Mouse (Mus musculus) stomach, embryonic 15.5 days (tissue): ENCODE data around the gene BC048562. TPM values are rescaled to one million over a fixed set of nuclear protein-coding genes. Genes with fewer than 3 reads are reported as not detected.
A peak's percentile ranks its signal among the peaks of the same experiment; 100 is the strongest.

ENCODE experiments used
- ATAC-seq: fragments of 200-750 bp; cut with Nextera tagmentation; 2 replicates; pipeline ENCODE4 v1.8.0; 2017; ENCODE audit warnings: low read depth, moderate number of reproducible peaks, moderate TSS enrichment; ENCODE audit not compliant: insufficient read depth, low FRiP score
- H3K27ac ChIP-seq: fragments of 300-500 bp; sonication (generic); 2 replicates; pipeline ENCODE4 v1.5.1; 2015; ENCODE audit warnings: mild to moderate bottlenecking, inconsistent platforms
- H3K27me3 ChIP-seq: fragments of 300-500 bp; sonication (generic); replicated peaks from 2 replicates; pipeline ENCODE4 v1.6.1; 2015; ENCODE audit warnings: inconsistent platforms
- H3K36me3 ChIP-seq: fragments of 300-500 bp; sonication (generic); 2 replicates; pipeline ENCODE4 v1.6.1; 2015; ENCODE audit warnings: inconsistent platforms
- H3K4me1 ChIP-seq: fragments of 300-500 bp; sonication (generic); 2 replicates; pipeline ENCODE4 v1.6.1; 2015; ENCODE audit warnings: inconsistent platforms
- H3K4me2 ChIP-seq: fragments of 300-500 bp; sonication (generic); 2 replicates; pipeline ENCODE4 v1.6.1; 2015; ENCODE audit warnings: mild to moderate bottlenecking, inconsistent platforms
- H3K4me3 ChIP-seq: fragments of 300-500 bp; sonication (generic); replicated peaks from 2 replicates; pipeline ENCODE4 v1.5.1; 2015; ENCODE audit warnings: inconsistent platforms
- H3K9ac ChIP-seq: fragments of 300-500 bp; sonication (generic); 2 replicates; pipeline ENCODE4 v1.6.1; 2015; ENCODE audit warnings: inconsistent platforms
- H3K9me3 ChIP-seq: fragments of 300-500 bp; sonication (generic); 2 replicates; pipeline ENCODE4 v1.6.1; 2016; ENCODE audit warnings: inconsistent platforms
- WGBS: fragments of 180-500 bp; shearing (Covaris S2); methylation state at CpG from one replicate; pipeline ENCODE4 v1.1.7; 2015; 5-methylcytosine and 5-hydroxymethylcytosine counted together
- polyA plus RNA-seq: library from polyadenylated mRNA; unstranded; fragments of >200 nt; fragmentation: Nextera tagmentation; extraction: Ambion mirVana; gene quantifications from 2 replicates; pipeline ENCODE4 v1.2.1, GENCODE M21; 2015

BC048562 gene
- polyA plus RNA-seq, 1 experiment from 2014 or later, result not detected

DNA sequence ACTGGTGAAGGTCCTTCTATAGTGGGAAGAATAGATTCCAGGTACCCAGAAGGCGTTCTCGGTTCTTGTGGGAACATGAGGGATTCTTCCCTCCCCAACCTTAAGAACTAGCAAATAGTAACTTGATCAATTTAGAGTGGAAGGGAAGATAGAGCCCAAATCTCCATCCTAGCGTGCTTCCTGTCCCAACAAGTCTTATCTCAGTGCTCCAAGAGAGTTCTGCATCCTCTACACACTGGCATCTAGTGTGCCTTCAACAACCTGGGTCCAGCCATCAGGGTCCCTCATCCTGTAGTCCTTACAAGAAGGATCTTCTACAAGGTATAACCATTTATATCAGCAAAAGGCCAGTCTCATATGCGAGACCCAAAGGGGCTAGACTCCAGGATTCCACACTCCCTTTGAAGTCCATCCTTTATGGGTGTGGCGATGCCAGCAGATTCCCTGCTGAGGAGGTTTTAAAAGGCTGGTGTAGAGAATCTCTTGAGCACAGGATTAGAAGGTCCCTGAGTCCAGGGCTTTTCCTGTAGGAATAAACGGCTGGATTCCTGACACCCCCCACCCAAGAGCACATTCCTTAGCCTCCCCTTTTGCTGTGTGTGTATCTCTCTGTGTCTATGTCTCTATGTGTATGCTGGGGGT, 15.4 kb downstream of the BC048562 start:
- no peaks in the 10 kb centered on the region for H3K36me3 ChIP-seq
- H3K27ac ChIP-seq, result peak overlapping the region; percentile 87
- H3K27me3 ChIP-seq, result no peaks in the 10 kb centered on the region
- peaks cover 27% of the 10 kb centered on the region for H3K4me1 ChIP-seq
- H3K4me3 ChIP-seq, result peak overlapping the region; percentile 60
- ATAC-seq, result no peak
- peak overlapping the region; percentile 94 for H3K4me2 ChIP-seq
- no peaks in the 10 kb centered on the region for H3K9me3 ChIP-seq
- 45% methylated on average over 6 of the region's 6 CpGs for WGBS
- peak overlapping the region; percentile 47; the same call in 1 of the 2 replicates for H3K9ac ChIP-seq

DNA sequence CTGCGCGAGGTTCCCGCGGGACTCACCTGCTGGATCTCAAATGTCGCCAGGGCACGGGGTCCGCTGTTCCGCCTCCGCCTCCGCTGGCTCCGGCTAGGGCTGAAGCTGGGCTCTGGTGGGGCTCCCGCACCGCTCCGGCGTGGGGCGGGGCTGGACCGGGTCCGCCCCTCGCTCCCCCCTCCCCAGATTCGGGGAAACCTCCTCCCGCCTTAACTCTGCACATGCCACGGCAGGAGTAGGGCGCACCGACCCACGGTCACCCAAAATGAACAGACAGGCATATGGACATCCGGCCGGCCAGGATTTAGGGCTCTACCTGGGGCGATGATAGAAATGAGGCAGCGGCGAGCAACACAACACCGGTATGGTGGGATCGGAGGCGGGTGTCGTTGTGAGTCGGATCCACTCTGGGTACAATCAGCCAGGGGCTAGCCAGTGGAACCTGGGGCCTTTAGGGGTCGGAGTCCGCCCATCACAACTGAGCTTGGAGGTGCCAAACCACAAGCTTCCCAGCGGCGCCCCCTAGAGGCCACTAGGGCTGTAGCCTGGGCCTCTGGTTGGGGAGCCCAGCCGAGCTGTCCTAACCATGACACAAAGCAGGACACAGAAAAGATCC, 16.1 kb downstream of the BC048562 start:
- WGBS, result under 1% methylated on average over 40 of the region's 40 CpGs
- ATAC-seq, result peak; percentile 85
- Histone ChIP-seq H3K9me3 (no peaks in the 10 kb centered on the region), H3K27me3 (no peaks in the 10 kb centered on the region), H3K4me3 (peak overlapping the region; percentile 60), H3K4me1 (peaks cover 27% of the 10 kb centered on the region), H3K9ac (peak overlapping the region; percentile 47; the same call in 1 of the 2 replicates), H3K4me2 (peak overlapping the region; percentile 94), H3K27ac (peak overlapping the region; percentile 87), H3K36me3 (no peaks in the 10 kb centered on the region)

DNA sequence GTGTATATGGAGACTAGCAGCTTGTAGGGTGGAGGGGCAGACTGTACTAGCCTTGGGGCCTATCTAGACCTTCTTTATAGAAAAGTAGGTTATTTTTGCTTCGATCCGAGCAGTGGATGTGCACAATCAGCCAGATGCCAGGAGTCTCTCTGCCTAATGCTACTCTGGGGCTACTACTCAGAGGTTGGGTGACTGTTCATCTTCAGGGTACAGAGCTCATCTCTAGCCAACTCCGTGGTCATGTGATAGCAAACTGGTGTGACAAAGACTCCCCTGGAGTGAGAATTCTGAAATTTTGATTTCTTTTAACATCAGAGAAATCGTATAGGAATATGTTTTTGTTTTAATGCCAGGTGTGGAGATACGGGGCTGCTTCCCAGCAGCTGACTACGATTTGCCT, 16.6 kb downstream of the BC048562 start:
- H3K9ac ChIP-seq, result no peak overlapping the region
- H3K9me3 ChIP-seq, result no peaks in the 10 kb centered on the region
- H3K36me3 ChIP-seq, result no peaks in the 10 kb centered on the region
- H3K27ac ChIP-seq, result peak overlapping the region; percentile 87
- peak overlapping the region; percentile 94 for H3K4me2 ChIP-seq
- no peaks in the 10 kb centered on the region for H3K27me3 ChIP-seq
- ATAC-seq, result 0 out of 2 replicates have a peak, but pooled peaks have one; percentile 4
- peak overlapping the region; percentile 60 for H3K4me3 ChIP-seq
- 23% methylated on average over 6 of the region's 6 CpGs for WGBS
- H3K4me1 ChIP-seq, result peaks cover 27% of the 10 kb centered on the region

DNA sequence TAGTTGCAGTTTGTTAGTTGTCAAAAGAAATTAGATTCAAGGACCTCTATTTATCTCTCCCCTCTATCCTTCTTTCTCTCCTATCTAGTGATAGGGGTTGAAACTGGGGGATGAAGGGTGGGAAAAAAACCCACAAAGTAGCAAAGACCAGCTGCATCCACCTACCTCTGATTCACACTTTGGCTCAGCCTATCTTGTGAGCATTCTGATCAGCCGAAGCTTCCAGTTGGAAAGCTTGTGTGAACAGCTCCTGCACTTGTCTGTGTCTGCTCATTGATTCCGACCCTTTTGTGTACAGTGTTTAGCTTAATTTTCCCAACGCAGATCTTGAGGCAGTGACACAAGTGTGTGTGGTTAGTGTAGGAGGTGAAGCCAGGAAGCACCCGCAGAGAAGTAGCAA, 17.2 kb downstream of the BC048562 start:
- ATAC-seq, result no peak
- Histone ChIP-seq H3K4me3 (peak overlapping the region; percentile 60; the same call in 1 of the 2 replicates), H3K27me3 (no peaks in the 10 kb centered on the region), H3K9me3 (no peaks in the 10 kb centered on the region), H3K4me1 (peaks cover 27% of the 10 kb centered on the region), H3K4me2 (peak overlapping the region; percentile 94), H3K27ac (peak overlapping the region; percentile 87; the same call in 1 of the 2 replicates), H3K9ac (no peak overlapping the region), H3K36me3 (no peaks in the 10 kb centered on the region)
- WGBS, result 46% methylated on average over 4 of the region's 4 CpGs

DNA sequence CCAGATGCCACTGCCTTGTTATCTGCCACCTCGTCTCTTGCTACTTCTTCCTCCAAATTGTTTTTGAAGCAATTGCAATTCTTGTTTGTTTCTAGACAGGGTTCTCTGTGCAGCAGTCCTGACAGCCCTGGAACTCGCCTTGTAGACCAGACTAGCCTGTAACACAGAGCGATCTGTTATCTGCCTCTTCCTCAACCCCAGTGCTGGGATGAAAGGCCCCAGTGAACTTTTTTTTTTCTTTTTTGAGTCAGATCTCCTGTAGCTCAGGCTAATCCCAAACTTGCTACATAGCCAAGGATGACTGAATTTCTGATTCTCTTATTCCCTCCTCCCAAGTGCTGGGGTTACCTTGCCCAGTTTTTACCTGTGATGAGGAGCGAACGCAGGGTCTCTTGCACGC, 18.1 kb downstream of the BC048562 start:
- Histone ChIP-seq H3K4me3 (no peak overlapping the region), H3K27me3 (no peaks in the 10 kb centered on the region), H3K4me2 (no peak overlapping the region), H3K9ac (no peak overlapping the region), H3K4me1 (peaks cover 27% of the 10 kb centered on the region), H3K9me3 (no peaks in the 10 kb centered on the region), H3K27ac (no peak overlapping the region), H3K36me3 (no peaks in the 10 kb centered on the region)
- ATAC-seq, result no peak
- WGBS, result 83% methylated on average over 6 of the region's 6 CpGs

DNA sequence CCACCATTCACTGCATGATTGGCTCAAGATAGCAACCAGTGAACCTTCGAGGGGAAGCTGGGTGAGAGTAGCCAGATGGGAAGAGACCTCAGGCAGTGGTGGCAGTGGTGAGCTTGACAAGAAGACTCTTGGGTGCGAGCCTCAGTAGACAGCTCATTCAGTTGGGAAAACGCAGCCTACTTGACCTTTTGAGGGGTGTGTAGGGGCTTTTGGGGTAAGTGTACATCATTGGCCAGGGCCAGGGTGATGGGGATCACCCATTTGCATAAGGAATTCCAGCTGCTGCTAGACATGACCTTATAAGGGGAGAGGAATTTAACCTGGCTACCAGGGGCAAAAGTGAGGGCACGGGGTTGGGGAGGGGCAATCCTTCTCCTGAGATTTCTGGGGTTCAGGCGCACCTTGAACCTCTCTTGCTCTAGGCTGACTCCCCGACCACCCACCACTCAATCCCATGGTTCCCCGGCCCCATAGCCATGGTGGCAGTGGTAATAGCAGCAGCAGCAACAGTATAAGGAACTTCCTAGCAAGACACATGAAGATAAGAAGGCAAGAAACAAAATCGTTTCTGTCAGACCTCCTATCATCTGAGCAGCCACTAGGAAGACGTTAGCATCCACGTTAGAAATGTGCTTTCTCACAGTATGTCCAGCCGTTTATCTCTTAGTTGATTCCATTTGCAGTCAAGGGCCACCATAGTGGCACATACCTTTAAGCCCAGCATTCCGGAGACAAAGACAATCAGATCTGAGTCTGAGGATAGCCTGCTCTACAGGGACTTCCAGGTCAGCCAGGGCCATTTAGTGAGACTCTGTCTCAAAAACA, 19.7 kb downstream of the BC048562 start:
- Histone ChIP-seq H3K4me3 (no peak overlapping the region), H3K27me3 (no peaks in the 10 kb centered on the region), H3K4me1 (peaks cover 13% of the 10 kb centered on the region), H3K9ac (no peak overlapping the region), H3K9me3 (no peaks in the 10 kb centered on the region), H3K27ac (no peak overlapping the region), H3K36me3 (no peaks in the 10 kb centered on the region), H3K4me2 (no peak overlapping the region)
- WGBS, result 69% methylated on average over 12 of the region's 12 CpGs
- no peak for ATAC-seq

DNA sequence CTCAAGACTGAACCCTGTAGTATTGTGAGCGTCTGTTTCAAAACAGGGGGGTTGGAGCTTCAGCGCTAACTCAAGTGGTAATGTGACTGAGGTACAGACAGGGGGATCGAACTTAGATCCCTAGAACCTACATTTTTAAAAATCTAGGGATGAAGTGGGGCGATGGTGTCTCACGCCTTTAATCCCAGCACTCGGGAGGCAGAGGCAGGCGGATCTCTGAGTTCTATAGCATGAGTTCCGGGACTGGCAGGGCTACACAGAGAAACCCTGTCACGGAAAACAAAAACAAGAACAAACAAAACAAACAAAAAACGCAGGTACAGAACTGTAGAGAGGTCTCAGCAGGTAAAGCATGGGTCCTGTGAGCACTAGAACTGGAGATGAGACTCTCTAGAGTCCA, 20.7 kb downstream of the BC048562 start:
- Histone ChIP-seq H3K36me3 (no peaks in the 10 kb centered on the region), H3K4me1 (peaks cover 14% of the 10 kb centered on the region), H3K4me2 (no peak overlapping the region), H3K4me3 (no peak overlapping the region), H3K9ac (no peak overlapping the region), H3K27ac (no peak overlapping the region), H3K9me3 (no peaks in the 10 kb centered on the region), H3K27me3 (no peaks in the 10 kb centered on the region)
- ATAC-seq, result no peak
- WGBS, result 89% methylated on average over 10 of the region's 10 CpGs

DNA sequence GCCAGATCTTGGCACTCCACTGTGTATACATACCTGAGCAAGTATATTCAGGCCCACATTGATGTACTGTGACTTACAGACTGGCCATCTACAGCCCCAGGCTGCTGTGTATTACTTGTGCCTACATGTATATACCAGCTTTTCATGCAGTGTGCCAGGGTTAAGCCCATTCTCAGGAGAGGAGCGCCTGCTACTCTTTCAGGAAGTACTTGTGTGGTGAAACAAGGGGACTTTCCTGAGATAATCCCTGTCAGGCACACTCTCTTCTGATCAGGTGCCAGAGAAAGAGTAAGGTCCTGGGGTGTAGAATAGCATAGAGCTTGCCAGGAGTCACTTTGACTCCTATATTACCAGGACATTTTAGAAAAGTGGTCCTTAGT, 23.6 kb downstream of the BC048562 start:
- peaks cover 18% of the 10 kb centered on the region for H3K36me3 ChIP-seq
- no peak overlapping the region for H3K9ac ChIP-seq
- H3K4me2 ChIP-seq, result peak overlapping the region; percentile 83
- H3K4me3 ChIP-seq, result peak overlapping the region; percentile 89
- no peaks in the 10 kb centered on the region for H3K27me3 ChIP-seq
- peaks cover 25% of the 10 kb centered on the region for H3K4me1 ChIP-seq
- H3K9me3 ChIP-seq, result no peaks in the 10 kb centered on the region
- 90% methylated on average over 1 of the region's 1 CpGs for WGBS
- H3K27ac ChIP-seq, result peak overlapping the region; percentile 97
- ATAC-seq, result no peak

DNA sequence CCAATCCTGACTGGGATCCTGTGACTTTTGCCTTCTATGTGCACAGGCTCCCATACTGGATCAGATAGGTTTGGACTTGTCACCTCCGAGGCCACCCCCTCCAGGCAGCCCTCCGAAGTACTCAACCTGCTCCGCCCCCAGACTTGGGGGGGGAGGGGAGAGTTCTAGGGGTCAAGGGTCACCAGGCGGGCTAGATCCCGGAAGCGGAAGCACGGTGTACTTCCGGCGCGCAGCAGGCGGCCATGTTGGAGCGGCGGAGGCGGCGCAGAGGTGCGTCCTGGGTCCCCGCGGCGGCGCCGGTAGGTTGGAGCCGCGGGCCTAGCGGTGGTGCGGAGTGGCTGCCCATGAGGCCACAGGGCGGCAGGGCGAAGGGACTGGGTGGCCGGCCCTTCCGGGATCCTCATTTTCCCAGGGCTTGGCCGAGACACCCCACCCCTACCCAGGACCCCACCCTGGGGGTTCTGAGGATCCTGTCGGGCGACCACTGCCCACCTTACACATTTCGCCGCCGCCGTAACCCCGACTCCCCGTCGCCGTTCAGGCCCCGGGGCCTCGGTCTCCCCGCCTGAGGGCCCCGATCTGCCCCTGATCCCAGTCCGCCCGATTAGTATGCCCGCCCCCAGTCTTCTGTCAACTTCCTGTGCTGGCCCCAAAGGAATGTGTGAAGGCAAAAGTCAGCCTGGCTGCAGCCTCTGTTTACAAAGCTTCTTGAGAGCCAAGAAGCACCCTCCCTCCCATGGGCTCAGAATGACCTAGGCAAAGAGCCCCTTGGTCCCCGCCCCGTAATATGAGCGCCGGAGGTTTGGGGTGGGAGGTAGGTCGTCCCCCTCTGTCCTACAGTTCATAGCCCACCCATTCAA, 24.3 kb downstream of the BC048562 start, which contains the start of gene Ccdc71:
TSS of gene Ccdc71 (plus strand) at position 209 of the 860 bp plus-strand sequence.
- Histone ChIP-seq H3K4me2 (peak within 1 kb of the TSS; percentile 83), H3K36me3 (peaks cover 24% of the 10 kb centered on the region), H3K4me1 (peaks cover 25% of the 10 kb centered on the region), H3K9ac (peak within 1 kb of the TSS; percentile 83), H3K27ac (peak within 1 kb of the TSS; percentile 97), H3K4me3 (peak within 1 kb of the TSS; percentile 89), H3K9me3 (no peaks in the 10 kb centered on the region), H3K27me3 (no peaks in the 10 kb centered on the region)
- under 1% methylated on average over 51 of the region's 52 CpGs for WGBS
- ATAC-seq, result peak; percentile 78

DNA sequence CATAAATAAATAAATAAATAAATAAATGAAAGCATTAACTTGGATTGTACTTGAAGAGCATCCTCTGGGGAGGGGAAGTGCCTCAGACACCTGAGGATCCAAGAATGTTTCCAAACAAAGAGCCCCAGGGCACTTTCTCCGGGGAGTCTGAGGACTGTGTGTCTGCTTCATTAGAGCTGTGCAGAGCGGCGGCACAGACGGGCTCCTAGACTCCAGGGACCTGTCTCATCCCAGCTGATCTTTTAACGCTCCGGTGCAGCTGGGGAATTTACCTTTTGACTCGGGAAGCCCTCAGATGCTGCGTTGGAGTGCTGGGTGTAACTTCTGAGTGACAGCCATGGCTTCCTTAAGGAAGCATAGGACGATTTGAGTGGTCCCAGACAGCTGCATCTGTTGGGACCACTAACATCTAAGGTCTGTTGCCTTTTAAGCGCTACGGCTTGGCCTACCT, 24.9 kb downstream of the BC048562 start, which contains the start of gene Klhdc8b:
TSS of gene Klhdc8b (minus strand) at position 401 of the 451 bp plus-strand sequence.
- Histone ChIP-seq H3K4me2 (peak within 1 kb of the TSS; percentile 83), H3K9ac (peak within 1 kb of the TSS; percentile 83), H3K4me3 (peak within 1 kb of the TSS; percentile 89), H3K4me1 (peaks cover 25% of the 10 kb centered on the region), H3K27ac (peak within 1 kb of the TSS; percentile 97), H3K36me3 (peaks cover 30% of the 10 kb centered on the region), H3K9me3 (no peaks in the 10 kb centered on the region), H3K27me3 (no peaks in the 10 kb centered on the region)
- ATAC-seq, result no peak
- WGBS, result 19% methylated on average over 11 of the region's 11 CpGs

DNA sequence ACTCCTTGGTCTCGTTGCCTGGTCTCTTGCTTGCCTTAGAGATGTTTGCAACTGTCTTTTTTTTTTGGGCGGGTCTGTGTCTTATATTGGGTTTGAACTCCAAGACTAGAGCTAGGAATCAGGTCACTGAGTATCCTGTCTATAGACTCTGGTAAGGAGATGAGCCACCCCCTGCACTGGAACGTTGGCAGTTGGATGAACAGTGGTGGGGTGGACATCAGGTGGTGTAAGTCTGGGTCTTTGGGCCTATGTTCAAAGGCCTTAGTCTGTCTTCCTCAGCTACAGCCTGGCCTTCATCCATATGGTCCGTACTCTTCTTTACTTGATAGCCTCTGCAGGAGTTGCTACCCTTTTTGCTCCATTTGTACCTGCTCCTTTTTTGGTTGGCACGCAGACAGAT, 25.4 kb downstream of the BC048562 start:
- no peak for ATAC-seq
- peaks cover 25% of the 10 kb centered on the region for H3K4me1 ChIP-seq
- H3K9me3 ChIP-seq, result no peaks in the 10 kb centered on the region
- peaks cover 33% of the 10 kb centered on the region for H3K36me3 ChIP-seq
- peak overlapping the region; percentile 97 for H3K27ac ChIP-seq
- 73% methylated on average over 5 of the region's 5 CpGs for WGBS
- H3K9ac ChIP-seq, result no peak overlapping the region
- H3K4me2 ChIP-seq, result peak overlapping the region; percentile 83
- no peaks in the 10 kb centered on the region for H3K27me3 ChIP-seq
- peak overlapping the region; percentile 89 for H3K4me3 ChIP-seq
